Mouse (Mus musculus) kidney, adult 18-20 months (tissue): ENCODE measurements around the gene Dot1l.

Experiments
- DNase-seq: peaks from one replicate; pipeline ENCODE4 v3.0.0; 2021

Gene Dot1l

GRCm38 (mm10) chr10:80835617-80836016, 80.6 kb downstream of the Dot1l start:
- DNase-seq: no peak

- no peak for DNase-seq
Observed at GRCm38 (mm10) chr10:80836949-80837379, 82.0 kb downstream of the Dot1l start.

GRCm38 (mm10) chr10:80837827-80838226, 82.8 kb downstream of the Dot1l start:
- no peak for DNase-seq

GRCm38 (mm10) chr10:80838346-80838912, 83.4 kb downstream of the Dot1l start:
- no peak for DNase-seq

- DNase-seq: no peak
Observed at GRCm38 (mm10) chr10:80839848-80840247, 84.8 kb downstream of the Dot1l start.

- DNase-seq: no peak
Observed at GRCm38 (mm10) chr10:80841685-80842084, 86.7 kb downstream of the Dot1l start.

- DNase-seq: no peak
Observed at GRCm38 (mm10) chr10:80842334-80842733, 87.3 kb downstream of the Dot1l start.

GRCm38 (mm10) chr10:80843087-80843930, 88.3 kb downstream of the Dot1l start:
- DNase-seq: no peak

- no peak for DNase-seq
Observed at GRCm38 (mm10) chr10:80843931-80844547, 89.0 kb downstream of the Dot1l start, which contains the start of gene Lingo3. Gene Lingo3 (minus strand): TSS chr10:80844039.
